Mouse (Mus musculus) gastrocnemius, adult 18-20 months (tissue): ENCODE measurements around the gene Prpf6. TPM values are rescaled to one million over a fixed set of nuclear protein-coding genes. Genes with fewer than 3 reads are reported as not detected.
A peak's percentile ranks its signal among the peaks of the same experiment; 100 is the strongest.

Experiments
- DNase-seq: peaks from one replicate; pipeline ENCODE4 v3.0.0; 2021; ENCODE audit warnings: low spot score
- total RNA-seq, 2 experiments: library from RNA; stranded (reverse); gene quantifications; 2 replicates each; pipeline ENCODE4 v1.2.3; 2021

Gene Prpf6
- total RNA-seq, 2 experiments from 2014 or later: 30.8 to 34.2 TPM

DNA sequence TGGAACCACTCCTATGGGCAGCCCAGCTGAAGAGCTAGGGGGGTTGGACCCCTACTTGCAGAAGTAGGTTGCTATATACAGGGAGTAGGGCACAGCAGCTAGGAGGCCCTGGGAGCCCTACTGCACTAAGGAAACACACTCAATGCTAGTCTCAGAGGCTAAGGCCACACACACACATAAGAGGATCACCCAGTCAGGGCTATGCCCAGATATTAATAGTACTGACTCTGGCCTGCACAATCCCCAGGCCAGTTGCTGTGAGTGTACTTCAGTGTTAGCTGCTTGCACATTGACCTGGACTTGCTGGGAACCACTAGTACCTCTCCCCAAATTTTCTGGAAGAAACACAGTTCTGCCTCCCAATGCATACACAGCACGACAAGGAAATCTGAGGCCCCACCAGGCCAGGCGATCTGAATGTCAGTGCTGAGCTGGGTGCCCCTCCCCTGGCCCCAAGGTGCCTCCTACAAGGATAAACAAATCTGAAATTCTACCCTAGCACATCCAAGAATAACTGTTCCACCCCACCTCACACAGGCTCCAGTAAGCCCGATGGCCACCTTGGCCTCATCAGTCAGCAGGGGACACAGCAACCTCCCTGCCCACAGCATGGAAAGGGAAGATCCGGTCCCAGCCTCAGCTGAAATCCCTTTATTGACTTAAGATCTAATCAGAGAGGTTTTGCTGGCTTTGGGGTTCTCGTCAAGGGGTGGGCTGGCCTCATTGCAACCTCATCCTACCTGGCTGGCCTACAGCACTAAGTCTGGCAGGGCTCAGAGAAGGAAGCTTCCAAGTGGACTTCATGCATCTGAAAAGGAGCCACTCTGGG is 12.7 kb upstream of the Prpf6 start:
- DNase-seq: peak; percentile 56

DNA sequence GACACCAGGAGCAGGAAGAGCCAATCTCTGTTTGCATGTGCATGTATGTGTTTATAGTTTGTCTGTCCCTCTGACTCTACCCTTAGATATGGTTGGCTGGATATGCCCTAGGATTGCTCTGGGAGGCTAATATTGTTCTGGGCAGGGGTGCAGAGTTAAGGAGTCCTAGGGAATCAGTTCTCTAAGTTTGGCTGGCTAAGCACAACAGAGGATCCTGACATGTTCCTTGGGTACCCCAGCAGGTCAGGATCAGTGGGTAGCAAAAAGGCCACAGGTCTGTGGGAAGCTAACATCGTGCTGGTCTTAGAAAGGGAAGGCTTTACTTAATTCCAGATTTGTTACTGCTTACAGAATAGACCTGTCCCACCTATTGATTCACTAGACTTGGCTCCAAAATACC is 12.0 kb upstream of the Prpf6 start:
- no peak for DNase-seq

DNA sequence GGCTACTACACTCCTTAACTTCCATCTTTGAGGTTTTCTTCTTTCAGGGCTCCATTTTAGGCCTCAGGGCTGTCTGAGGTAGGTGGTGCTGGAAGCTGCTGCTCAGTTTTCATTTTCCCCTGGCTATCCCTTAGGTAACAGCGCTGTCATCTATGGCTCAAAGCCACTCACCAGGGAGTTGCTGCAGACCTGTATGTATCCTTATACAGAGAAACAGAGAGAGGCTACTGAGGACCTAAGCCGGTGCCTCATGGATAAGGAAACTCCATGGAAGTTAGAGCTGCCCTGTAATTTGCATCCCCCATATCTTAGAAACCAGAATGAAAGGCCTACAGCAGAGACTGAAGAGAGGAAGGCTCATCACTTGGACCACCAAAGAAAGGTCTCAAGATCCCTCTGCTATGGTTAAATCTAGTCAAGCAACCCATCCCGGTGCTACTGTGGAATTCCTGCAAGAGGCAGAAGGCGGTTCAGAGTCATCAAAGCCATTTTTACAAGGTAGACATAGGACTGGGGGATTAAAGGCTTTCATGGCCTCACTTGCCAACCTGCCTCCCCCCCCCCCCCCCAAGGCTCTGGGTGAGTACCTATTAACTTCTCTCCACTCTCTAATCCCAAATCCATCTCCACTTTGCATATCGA is 11.4 kb upstream of the Prpf6 start:
- no peak for DNase-seq

DNA sequence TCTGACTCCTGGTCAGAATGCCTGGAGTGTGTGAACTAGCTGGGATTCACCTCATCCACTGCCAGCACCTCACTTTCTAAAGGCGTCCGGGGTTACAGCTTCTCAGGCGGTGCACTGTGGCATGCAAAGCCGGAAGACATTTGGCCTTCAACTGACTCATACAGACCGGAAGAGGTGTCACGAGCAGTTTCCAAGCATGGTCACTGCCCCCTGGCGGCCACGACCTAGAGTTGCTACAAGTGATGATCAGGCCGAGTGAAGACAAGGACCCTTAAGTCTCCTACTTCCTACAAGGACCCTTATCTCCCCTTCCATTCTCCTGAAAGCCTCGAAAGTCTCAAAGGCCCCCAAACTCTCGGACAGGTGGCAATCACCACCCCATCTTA is 10.7 kb upstream of the Prpf6 start:
- DNase-seq: peak; percentile 84

DNA sequence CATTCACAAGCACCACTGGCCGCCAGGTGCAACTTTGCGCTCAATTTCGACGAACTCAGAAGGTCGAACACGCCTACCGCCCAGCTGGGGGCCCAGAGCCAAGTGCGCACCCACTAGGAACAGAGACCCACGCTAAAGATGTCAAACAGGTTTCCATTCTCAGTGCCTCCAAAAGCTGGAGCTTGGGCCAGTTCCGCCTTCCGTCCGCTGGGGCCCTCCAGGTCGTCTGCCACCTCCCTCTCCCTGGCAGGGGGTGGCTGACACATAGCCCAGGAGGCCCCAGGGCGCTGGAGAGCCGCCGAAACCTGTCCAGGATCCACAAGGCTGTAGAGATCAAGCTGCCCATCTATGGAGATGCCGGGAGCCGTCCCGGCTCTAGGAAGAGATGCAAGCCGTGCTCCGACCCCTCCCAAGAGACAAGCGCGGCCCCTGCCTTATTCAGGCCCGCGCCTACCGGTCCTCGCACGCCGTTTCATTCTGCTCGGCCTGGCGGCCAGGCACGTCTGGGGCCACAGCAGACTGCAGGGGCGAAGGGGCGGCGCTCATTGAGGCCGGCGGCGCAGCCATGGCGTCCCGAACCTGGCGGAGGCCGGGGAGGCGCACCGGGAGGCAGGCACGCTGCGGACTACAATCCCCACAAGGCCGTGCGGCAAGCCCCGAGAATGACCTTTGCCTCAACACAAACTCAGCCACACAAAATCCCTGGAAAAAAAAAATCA is 10.1 kb upstream of the Prpf6 start:
- peak; percentile 87 for DNase-seq

DNA sequence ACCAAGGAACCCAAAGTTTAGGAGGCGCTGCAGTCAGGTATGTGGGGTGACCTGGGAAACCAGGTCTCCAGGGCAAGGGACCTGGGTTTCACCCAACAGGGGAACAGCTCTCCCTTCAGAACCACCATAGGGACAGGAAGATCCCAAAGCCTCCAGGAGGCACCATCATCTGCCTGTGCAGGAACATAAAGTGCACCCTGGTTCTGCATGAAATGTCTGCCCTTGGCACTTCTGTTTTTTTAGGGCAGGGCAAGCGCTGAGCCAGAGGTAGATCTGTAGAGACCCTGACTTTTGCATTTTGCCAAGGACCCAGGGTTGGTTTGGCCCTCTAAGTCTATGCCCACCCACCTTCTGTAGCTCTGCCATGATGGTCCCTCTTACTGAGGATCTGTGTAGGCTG is 9.3 kb upstream of the Prpf6 start:
- DNase-seq: no peak

DNA sequence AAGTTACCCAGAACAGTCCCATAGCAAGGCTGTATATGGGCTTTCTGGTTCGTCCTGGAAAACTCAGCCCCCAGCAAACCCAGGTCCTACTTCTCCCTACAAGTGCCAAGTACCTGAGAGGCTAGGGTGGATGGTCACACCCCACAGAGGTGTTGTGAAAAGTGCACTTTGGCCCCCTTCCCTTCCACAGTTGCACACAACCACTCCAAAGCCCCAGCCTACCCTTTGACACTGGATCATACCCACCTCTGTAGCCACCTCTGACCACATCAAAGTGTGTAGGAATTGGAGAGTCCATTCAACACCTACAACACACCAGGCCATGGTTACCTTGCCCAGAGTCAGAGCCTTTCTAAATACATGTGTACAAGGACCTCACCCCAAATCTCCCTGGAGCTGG is 8.7 kb upstream of the Prpf6 start:
- no peak for DNase-seq

DNA sequence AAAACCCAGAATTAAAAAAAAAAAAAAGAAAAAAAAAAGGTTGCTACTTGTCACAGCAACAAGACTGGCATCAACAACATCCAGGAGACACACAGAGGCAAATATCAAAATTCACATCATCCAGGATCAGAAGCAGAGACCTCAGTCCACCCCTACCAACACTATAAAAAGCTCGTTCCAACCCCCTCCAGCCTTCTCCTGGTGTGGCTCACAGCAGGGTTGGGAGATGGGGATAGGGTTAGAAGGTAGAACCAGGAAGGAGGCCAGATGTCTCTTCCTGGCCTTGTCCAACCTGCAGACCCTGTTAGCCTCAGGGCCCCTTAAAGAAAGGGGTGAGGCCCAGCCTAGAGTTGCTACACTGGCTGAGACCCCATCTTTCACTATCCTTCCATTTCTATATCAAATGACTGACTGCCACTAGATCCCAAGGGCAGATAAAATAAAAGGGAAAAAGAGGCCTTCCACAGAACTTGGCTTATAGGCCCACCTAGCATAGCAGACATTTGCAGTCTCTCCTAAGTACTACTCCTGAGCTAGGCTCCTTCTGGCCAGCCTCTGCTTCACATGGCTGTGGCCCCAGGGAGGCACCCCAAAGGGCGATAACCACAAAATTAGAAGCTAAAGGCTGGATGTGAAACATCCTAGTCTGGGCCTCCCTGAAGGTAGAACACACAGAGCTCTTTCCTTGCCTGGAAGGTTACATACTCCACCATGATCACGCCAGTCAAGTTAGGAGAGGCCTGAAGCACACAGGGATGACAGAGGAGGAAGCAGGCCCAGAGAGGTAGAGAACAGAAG is 8.0 kb upstream of the Prpf6 start:
- DNase-seq: no peak

DNA sequence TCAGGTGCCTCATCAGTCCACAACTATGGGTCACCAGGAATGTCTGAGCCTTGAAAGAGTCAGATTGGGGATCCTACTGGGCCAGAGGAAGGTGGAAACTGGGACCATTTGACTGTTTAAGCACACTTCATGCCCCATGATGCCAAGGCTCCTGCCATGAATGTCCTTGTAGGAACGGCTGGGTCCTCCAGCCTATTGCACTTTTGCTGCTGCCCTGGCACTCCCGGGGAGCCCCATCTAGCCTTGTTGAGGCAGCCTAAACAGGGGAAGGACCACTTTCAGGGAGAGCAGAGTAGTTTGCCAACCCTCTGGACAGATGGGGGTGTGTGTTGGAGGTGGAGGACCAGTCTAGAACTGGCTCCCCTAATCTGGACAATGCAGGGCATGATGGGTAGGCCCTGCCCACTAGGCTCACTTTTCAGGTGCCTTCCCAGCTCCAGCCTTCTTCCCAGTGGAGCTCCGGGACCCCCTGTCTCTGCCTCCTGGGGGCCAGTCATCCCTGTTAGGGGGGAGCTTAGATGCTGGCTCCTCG is 7.2 kb upstream of the Prpf6 start, which contains the start of gene Uckl1:
Gene Uckl1 (minus strand): TSS at position 482 of the 532 bp plus-strand sequence.
- no peak for DNase-seq

DNA sequence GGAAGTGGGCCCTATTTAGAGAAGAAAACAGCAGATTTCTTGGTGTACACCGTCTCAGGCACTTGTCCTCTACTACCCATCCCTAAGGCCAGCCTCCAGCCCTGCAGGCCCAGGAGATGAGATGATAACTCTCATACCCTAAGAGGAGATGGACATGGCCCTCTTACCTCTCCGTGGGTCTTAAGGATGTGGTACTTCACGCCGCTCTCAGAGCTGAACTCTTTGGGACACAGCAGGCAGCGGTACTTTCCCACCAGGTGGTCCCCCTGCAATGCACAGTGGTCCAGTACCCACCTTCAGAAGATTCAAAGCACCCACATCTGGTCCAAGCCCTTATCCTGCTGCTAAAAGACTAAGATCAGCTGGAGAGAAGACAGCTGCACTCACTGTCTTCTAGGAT is 6.2 kb upstream of the Prpf6 start:
- no peak for DNase-seq

DNA sequence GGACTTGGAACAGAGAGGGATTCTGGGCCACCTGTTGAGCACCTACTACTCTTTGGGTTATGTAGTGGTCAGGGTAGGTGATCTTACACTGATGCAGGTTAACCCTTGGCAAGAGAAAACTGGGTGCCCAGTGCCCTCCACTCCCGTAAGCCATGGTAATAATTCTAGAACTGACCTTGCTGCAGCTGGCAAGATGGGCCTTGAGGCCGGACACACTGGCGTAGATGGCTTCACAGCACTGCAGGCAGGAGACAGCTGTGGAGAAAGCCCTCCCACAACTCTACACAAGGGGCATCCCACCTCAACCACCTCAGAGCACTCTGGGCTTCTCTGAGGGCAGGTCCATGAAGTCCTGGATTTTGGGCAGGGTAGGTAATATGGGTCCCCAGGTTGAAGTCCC is 5.5 kb upstream of the Prpf6 start:
- DNase-seq: no peak

DNA sequence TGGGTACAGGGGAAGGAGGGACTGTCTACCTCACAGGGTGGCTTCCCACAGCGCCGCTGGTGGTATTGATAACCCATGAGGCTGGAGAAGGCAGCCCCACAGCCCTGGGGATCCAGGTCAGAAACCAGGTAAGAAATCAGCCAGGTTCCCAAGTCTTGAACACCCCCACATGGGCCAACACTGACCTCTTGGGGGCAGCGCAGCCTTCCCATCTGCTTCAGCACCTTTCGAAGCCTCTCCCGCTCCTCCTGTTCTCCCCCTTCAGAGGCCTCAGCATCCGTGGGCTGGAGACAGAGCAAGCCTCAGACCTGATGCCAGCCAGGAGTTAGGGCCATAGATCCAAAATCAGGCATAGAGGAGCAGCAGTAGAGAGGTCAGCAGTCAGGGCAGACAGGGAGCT is 3.9 kb upstream of the Prpf6 start:
- DNase-seq: no peak

DNA sequence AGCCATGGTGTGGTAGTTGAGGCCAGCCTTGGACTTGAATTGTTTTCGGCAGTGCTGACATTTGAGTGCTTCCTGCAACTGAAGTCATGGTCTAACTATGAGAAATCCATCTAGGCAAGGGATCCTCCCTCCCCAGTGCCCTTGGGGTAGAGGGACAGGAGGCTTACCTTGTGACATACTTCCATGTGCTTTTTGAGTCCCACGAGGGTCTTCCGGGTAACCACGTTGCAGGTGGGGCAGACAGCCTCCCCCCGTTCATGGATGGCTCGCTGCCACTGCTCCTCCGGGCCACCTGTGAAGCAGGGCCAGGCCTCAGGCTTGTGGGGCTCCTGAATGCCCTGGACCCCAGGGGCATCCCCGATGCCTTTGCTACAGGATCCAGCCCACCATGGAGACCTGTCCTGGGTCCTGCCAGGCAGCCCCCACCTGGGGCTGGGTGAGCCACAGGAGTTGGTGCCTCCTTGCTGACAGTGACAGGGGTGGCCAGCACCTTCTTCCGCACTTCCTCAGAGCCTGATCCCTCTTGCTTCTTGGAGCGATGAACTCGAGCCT is 3.4 kb upstream of the Prpf6 start:
- DNase-seq: no peak

DNA sequence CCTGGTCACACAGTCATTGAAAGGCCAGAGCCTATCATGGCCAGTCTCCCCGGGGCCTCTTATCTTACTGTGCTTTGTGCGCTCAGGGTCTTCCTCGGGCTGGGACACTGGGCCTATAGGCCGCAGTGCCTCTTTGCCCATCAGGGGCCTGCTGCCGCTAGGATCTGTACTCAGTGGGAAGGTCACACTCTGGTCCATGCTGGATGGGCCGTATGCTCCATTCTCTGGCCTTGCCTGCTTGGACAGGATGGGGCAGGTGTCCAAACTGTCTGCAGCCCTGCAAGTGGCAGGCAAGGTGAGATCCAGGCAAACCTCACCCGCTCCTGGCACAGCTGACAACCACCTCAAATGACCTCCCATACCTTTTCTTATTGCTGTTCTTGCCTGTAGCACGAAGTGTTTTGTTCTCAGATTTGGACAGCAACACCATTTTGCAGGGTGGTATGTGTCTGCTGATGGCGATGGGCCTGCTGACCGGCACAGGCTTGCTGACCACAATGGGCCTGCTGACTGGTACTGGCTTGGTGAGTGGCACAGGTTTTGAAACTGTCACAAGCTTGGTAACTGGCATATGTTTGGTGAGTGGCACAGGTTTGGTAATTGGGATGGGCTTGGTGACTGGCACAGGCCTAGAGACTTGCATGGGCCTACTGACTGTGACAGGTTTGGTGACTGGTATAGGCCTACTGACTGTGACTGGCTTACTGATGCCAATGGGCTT is 2.5 kb upstream of the Prpf6 start:
- DNase-seq: no peak

DNA sequence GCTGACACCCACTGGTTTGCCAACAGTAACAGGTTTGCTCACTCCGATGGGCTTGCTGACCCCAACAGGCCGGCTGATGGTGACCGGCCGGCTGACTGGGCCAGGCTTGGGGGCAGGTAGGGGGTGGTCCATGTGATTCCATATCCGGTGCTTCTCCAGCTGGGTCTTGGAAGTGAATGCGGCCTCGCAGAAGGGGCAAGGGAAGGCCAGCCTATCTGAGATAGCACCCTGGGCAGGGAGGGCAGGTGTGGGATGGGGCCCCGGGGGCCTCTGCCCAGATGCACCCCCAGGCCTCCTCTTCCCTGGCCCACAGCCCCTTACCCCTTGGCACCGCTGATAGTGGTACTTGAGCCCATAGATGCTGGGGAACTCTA is 1.9 kb upstream of the Prpf6 start:
- DNase-seq: no peak

DNA sequence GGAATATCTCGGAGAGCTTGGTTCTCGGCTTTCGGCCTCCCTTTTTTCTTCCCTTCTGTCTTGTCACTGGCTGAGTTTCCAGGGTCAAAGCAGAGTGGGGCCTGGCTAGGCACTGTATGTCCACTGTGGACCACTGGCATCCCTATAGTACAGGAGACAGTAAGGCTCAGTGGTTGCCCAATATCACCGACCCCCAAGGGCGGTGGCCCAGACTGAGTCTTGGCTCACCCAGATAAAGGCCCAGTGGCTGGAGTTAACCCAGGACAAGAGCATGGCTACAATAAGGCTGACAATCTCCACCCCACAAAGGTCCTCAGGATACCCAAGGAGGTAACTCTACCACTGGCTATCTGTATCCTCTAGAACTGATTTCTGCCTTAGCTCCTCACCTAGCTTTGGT is 1.2 kb upstream of the Prpf6 start:
- no peak for DNase-seq

DNA sequence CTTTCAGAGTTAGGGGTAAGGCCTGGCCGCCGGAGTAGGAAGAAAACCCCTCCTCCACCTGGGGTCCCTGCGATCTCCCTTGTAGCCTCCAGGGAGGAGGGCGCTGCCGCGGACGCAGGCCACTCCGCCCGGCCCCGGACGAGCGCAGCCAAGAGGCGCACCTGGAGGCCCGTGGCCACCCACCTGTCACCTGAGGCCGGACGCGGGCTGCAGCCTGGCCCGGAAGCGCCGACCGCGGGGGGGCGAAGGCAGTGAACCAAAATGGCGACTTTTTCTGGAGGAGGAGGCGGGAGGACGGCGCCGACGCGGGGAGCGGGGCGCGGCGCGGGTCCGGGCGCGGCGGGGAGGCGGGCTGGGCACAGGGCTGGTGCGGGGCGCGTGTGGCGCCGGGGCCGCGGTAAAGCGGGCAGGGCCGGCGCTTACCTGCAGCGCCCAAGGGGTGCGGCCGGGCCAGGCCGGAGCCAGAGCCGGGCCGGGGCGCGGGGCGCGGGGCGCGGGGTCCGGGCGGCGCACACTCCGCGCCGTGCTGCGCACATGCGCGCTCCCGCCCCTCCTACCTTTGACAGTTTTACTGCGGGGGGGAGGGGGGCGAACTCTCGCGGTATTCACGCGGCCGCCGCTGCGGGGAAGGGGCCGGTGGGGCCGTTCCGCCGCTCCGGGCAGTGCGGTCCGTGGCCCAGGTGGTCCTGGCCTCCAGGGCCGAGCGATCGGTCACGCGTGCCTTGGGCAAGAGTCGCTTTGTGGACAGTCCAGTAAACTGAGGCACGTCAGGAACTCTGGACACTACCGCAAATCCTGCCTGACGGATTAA is 768 bp downstream of the Prpf6 start, which contains the start of gene Zfp512b:
Gene Zfp512b (minus strand): TSS at position 573 of the 811 bp plus-strand sequence.
- peak; percentile 56 for DNase-seq

DNA sequence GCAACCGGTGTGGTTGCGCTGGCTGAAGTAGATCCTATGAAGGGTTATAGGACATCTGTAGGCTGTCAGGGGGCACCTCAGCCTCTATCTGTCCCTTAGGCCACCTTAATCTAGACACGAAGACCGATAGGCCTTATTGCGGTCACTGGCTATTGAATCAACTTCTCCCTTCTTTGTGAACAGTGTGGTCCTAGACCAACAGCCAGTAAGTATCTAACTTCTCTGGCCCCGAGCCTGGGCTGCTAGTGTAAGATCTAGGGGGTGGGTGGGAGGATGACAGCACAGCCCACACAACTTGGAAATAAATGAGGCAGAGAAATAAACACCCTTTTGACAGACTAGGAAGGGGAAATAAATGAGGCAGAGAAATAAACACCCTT is 1.4 kb downstream of the Prpf6 start:
- DNase-seq: no peak

DNA sequence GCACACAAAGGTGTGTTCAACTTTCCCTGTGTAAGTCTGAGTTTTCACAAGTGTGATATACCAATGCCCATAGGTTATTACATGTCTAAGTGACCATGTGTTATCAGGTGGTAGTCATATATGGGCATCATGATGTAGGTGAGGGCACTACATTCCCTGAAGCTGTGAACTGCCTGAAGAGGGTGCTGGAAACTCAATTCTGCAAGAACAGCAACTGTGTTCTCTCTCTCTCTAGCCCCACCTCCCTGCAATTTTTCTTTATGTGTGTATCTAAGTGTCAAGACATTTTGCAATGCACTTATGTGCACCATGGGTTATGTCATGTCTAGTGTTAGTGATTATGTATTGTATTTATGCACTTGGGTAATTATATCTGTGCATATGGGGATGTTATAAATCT is 2.3 kb downstream of the Prpf6 start:
- no peak for DNase-seq
